Mouse (Mus musculus): ENCODE results near the gene Ddr1.
A peak's percentile ranks its signal among the peaks of the same experiment; 100 is the strongest.
"Not testable (repeated sequence)": the region's sequence is repeated elsewhere in the genome, so short reads cannot be mapped to it uniquely, and the experiment has no call there.

Gene Ddr1

DNA sequence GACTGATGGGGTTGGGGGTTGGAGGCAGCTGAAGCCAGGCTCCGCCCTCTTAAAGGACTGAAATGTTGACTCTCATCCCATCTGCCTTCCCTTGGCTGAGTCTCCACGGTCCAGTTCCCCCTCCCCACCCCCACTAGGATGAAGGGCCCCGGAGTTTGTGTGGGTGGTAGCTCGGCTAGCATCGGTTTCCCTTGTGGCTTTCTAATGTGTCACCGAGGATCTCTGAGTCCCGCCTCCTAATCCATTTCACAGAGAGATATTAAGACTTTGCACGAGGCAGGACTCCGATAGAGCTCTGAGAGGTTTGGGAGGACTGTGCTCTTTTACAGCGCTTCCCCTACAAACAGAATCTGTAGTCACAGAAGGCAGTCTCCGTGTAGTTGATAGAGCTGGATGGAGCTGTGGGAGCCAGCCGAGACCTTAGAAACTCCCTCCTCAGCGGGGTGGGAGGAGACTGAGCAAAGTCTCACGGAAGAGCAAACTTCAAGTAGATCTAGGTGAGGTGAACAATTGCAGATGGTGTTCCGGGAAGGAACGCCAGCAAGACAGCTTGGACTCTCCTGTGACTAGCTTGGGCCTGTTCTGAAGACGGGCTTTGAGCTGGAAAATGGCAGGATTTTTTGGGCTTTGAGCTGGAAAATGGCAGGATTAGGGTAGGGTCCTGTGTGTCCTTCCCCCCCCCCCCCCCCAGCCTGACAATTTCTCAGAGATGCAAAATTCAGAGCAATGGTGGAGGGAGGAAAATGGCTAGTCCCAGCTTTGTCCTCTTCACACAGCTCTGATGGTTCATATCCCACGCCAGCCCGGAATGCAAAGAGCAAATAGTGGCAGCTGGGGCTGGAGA, at the start of gene Ddr1:
Gene Ddr1 (minus strand): TSS at position 1 of the 844 bp plus-strand sequence.
- peak; percentile 48 for DNase-seq

- DNase-seq, result no peak
These were observed 49.2 kb upstream of the Ddr1 start for GRCm38 (mm10) chr17:35753668-35754067.

GRCm38 (mm10) chr17:35752221-35752811, 47.9 kb upstream of the Ddr1 start:
- DNase-seq, result peak; percentile 58

- no peak for DNase-seq
These were observed 45.3 kb upstream of the Ddr1 start for GRCm38 (mm10) chr17:35749685-35750084.

DNA sequence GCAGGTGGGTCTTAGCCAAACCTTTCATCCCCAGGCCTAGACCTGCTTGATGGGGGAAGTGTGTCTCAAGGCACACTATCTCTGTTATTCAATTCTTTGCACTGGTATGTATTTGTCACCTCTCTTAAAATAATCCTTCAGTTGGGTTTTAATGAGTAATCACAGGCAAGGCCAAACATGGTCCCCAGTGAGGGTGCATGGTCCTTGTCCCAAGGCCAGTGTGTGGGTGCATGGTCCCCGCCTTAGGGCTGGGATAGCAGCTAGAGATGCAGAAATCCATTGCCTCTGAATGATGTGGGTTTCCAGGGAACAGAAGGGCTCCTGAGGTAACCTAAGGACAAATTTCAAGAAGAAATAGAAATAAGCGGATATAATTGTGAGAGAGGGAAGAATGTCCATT, 39.9 kb upstream of the Ddr1 start:
- no peak for DNase-seq

DNA sequence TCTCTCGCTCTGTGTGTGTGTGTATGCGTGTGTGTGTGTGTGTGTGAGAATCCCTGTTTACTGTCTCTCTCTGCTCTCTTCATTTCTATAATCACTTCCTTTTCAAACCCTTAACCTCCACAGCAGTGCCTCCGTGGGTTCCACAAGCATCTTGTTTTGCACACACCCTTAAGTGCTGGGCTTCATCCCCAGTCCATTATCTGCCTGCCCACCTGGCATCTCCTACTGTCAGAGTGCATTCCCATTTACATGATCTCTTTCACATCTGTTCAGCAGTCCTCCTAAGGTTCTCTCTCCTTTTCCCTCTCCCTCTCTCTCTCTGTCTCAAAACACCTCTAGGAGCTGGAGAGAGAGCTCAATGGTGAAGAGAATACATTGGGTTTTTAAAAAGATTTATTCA, 38.5 kb upstream of the Ddr1 start:
- no peak for DNase-seq

DNA sequence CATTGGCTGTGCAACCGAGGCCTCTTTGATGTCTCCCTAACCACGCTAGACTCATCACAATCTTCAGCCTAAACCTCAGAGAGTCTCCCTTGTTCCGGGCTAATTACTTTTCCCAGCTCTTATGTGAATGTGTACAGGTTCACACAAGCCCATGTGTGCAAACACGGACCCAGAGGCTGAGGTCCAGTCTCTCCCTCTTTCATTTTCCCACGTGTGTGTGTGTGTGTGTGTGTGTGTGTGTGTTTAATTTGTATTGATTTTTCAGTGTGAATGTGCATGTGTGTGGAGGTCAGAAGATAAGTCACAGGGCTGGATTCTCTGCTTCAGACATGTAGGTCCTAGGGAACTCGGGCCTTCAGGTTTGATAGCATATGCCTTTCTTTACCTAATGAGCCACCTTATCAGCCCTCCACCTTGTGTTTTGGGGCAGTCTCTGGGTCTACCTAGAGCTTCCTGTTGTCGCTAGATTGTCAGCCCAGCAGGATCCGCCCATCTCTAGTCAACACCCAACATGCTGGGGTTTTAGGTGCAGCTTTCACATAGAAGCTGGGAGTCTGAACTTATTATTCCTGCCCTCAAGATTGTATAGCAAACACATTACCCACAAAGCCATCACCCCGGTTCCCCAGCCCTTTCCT, 37.3 kb upstream of the Ddr1 start:
- DNase-seq, result no peak

DNA sequence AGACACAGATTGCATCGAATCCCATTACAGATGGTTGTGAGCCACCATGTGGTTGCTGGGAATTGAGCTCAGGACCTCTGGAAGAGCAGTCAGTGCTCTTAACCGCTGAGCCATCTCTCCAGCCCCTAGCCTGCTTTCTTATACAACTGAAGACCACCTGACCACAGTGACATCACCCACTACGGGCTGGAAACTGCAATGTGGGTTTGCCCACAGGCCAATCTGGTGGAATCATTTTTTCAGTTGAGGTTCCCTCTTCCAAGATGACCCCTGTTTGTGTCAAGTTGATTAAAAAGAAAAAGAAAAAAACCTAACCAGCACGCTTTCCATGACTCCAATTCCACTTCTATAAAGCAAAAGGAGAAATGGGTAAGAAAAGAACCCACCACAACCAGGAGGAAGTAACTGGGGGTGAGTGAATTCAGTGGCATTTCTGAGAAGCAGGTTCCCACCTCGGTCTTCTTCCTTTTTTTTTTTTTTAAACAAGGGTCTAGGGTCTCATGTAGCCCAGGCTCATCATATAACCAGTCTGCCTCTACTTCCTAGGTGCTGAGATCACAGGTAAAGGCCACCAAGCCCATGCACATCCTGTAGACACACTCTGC, 36.0 kb upstream of the Ddr1 start:
- DNase-seq, result no peak

GRCm38 (mm10) chr17:35739675-35740074, 35.3 kb upstream of the Ddr1 start:
- DNase-seq, result peak; percentile 97

GRCm38 (mm10) chr17:35737743-35738142, 33.3 kb upstream of the Ddr1 start:
- peak; percentile 93 for DNase-seq

- DNase-seq, result peak; percentile 63
These were observed 32.0 kb upstream of the Ddr1 start for GRCm38 (mm10) chr17:35736280-35736960.

- DNase-seq, result no peak
These were observed 30.1 kb upstream of the Ddr1 start for GRCm38 (mm10) chr17:35734478-35734877.

GRCm38 (mm10) chr17:35733398-35733797, 29.0 kb upstream of the Ddr1 start:
- peak; percentile 38 for DNase-seq

DNA sequence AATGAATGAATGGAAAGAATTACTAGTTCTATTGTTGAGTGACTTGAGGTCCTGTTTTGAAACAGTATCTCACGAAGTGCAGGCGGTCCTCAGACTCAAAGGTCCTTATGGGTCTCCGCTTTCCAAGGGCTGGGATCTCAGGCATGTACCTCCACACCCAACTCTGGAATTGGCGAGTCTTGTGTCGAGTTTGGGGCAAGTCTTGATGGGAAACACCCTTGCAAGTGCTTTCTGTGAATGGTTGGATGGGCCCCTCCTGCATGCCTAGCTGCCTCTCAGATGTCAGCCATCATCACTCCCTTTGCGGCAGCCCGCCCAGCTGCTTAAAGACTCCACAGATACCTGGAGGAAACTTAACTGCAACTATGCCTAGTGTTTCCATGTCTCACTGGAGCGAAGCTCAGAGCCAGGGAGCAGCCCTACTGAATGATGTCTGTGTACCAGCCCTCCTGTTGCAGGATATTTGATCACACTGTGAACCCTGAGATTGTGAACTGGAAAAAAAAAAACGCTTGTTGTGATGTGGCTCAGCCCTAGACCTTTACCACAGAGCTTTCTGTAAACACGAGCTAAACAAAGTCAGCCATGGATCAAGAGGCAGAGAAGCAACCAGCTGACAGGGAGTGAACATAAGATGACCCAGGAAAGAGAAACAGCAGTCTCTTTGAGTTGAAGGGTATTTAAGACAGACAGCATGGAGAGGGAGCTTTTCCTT, 27.2 kb upstream of the Ddr1 start:
- DNase-seq, result no peak

- not testable (repeated sequence) for DNase-seq
These were observed 25.7 kb upstream of the Ddr1 start for GRCm38 (mm10) chr17:35730112-35730511.

GRCm38 (mm10) chr17:35728821-35729220, 24.4 kb upstream of the Ddr1 start:
- DNase-seq, result no peak

DNA sequence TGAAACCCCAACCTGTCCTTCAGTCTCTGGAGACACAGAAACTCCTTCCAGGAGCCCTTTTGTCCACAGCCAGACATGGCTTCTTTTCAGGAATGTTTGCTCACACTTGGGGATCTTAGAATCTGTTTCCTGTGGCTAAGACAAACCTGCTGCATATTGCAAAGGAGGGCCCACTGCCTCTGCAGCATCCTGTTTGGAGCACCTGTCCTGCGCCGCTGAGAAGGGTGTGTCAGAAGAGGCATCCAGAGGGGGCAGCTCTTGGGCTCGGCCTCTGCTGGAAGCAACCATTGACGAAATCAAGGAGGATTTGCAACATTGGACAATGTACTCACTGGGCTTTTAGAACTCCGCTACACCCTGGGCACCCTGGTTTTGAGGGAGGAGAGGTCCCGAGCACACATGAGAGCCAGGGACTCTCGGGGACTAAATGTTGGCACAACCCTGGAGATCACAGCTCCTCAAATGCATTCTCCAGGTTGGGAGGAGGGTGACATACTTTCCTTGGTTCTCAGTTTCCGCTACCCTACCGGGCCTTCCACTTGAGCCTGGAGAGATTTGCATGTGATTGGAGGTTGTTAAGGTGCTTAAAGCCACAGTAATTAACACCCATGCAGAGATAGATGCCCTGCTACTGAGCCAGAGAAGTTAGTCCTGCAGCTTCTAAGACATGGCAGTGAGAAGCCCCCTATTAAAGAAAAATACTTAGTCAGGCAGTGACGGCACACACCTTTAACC, 23.2 kb upstream of the Ddr1 start:
- DNase-seq, result no peak

GRCm38 (mm10) chr17:35727028-35727427, 22.6 kb upstream of the Ddr1 start:
- DNase-seq, result no peak

GRCm38 (mm10) chr17:35725286-35726232, 21.1 kb upstream of the Ddr1 start:
- peak; percentile 95 for DNase-seq

GRCm38 (mm10) chr17:35721676-35722075, 17.3 kb upstream of the Ddr1 start:
- no peak for DNase-seq
